In the genomic region with DNA sequence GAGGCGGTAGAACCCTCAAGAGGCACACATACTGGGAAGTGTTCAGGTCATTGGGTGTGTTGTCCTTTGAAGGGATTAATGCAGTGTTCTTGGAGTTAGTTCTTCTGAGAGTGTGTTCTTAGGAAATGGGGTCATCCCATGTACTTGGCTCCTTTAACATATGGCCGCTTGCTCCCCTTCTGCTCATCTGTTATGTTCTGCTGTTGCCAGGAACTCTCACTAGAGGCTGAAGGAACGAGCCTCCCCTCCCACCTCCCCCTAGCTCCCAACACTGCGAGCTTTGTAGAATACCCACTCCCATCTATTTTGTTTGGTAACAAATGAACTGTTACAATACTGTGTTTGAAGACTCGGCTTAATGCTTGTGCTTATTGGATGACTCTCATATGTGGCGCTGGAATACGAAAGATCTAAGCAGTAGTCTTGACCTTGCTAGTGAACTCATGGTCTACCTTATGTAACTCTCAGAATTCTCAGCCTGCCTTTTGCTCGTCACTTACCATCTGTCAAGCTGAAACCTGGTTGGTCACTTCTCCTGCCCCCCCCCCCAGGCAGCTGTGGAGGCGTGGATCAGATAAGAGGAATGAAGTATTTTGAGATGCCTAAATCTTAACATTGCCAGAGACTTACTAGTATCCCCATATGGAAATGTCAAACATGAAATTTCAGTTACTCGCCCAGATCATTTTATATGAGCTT, we compare ENCODE assay signal across 28 mouse cellular contexts. TPM values are rescaled to one million over a fixed set of nuclear protein-coding genes. Genes with fewer than 3 reads are reported as not detected.
DNase-seq lines count a peak whose midpoint lies in the region; ATAC-seq and TF ChIP-seq lines count a peak whose summit lies in the region.
"Had no signal": no experiment of that assay in that cellular context is flagged by ENCODE, and none has a peak within 500 bp of the region (broad histone marks: within the 10 kb centered on the region; RNA-seq: fewer than 3 reads in every experiment).

No protein-coding gene starts in this region.

- H3K27ac ChIP-seq in layer of hippocampus, adult 2 months: peak overlapping the region; percentile 61; the same call in 1 of the 2 replicates
- no peak overlapping the region for H3K27ac ChIP-seq in lung, postnatal 0 days (ENCODE audit: low read length)
- H3K27ac ChIP-seq: embryonic facial prominence, embryonic 10.5 days; embryonic facial prominence, embryonic 15.5 days; forebrain, embryonic 12.5 days; hindbrain, embryonic 10.5 days; hindbrain, embryonic 15.5 days; kidney, embryonic 15.5 days; liver, embryonic 14.5 days; midbrain, embryonic 12.5 days; neural tube, embryonic 13.5 days had no signal

- H3K4me2 ChIP-seq in lung, postnatal 0 days (replicated peaks; ENCODE audit: low read depth, low read length): no peak overlapping the region
- H3K4me2 ChIP-seq: embryonic facial prominence, embryonic 15.5 days; forebrain, embryonic 12.5 days; hindbrain, embryonic 15.5 days; kidney, embryonic 15.5 days; midbrain, embryonic 12.5 days; neural tube, embryonic 13.5 days had no signal

- WGBS in lung, postnatal 0 days: 49% methylated on average over 10 of the region's 10 CpGs

- H3K4me3 ChIP-seq in layer of hippocampus, adult 2 months: no peak overlapping the region
- no peak overlapping the region for H3K4me3 ChIP-seq in lung, postnatal 0 days (ENCODE audit: low read depth, low read length)
- H3K4me3 ChIP-seq: embryonic facial prominence, embryonic 10.5 days; embryonic facial prominence, embryonic 15.5 days; forebrain, embryonic 12.5 days; hindbrain, embryonic 10.5 days; hindbrain, embryonic 15.5 days; kidney, embryonic 15.5 days; midbrain, embryonic 12.5 days; neural tube, embryonic 13.5 days had no signal

- no peak for TF ChIP-seq CTCF in layer of hippocampus, adult 2 months (conservative IDR thresholded peaks at IDR 0.05)
- TF ChIP-seq CTCF in lung, postnatal 0 days (IDR thresholded peaks at IDR 0.05): no peak

- H3K4me1 ChIP-seq in lung, postnatal 0 days (ENCODE audit: insufficient read depth, low read depth, low read length): no peaks in the 10 kb centered on the region
- H3K4me1 ChIP-seq: embryonic facial prominence, embryonic 10.5 days; embryonic facial prominence, embryonic 15.5 days; forebrain, embryonic 12.5 days; midbrain, embryonic 12.5 days had no signal

- TF ChIP-seq EP300 in lung, postnatal 0 days (IDR thresholded peaks at IDR 0.05): no peak

- H3K27me3 ChIP-seq in lung, postnatal 0 days (replicated peaks; ENCODE audit: insufficient read depth, low read length): no peaks in the 10 kb centered on the region
- H3K27me3 ChIP-seq: embryonic facial prominence, embryonic 15.5 days; forebrain, embryonic 12.5 days; hindbrain, embryonic 15.5 days; kidney, embryonic 15.5 days; midbrain, embryonic 12.5 days; neural tube, embryonic 13.5 days had no signal

- no peaks in the 10 kb centered on the region for H3K36me3 ChIP-seq in lung, postnatal 0 days (ENCODE audit: insufficient read depth, low read length)
- H3K36me3 ChIP-seq: embryonic facial prominence, embryonic 10.5 days; embryonic facial prominence, embryonic 15.5 days; forebrain, embryonic 12.5 days; hindbrain, embryonic 10.5 days; hindbrain, embryonic 15.5 days; kidney, embryonic 15.5 days; midbrain, embryonic 12.5 days; neural tube, embryonic 13.5 days had no signal

- DNase-seq in layer of hippocampus, adult 2 months (ENCODE audit: low spot score in 2 of 2): no peak
- DNase-seq in layer of hippocampus, adult 9-11 months: no peak
- DNase-seq in lung, postnatal 0 days (ENCODE audit: low spot score): peak; percentile 50
- no peak for DNase-seq in lung, postnatal 14 days
- peak; percentile 66 for DNase-seq in cerebellum, adult 9-11 months
- DNase-seq in yolk sac, embryonic 10.5 days (ENCODE audit: low spot score): no peak
- DNase-seq: adrenal gland, adult 2 months; B cell, adult 2 months; gastrocnemius, postnatal 14 days; heart, postnatal 14 days; kidney, adult 18-20 months; kidney, postnatal 25 days; layer of hippocampus, postnatal 36 days; liver; right cerebral cortex, postnatal 4 days; thymus, adult 2 months; thymus, postnatal 36 days had no signal

- ATAC-seq in lung, postnatal 0 days: peak; percentile 68
- ATAC-seq: activated CD4-positive, CD25-positive, alpha-beta regulatory T cell, adult 4 months; inflammation-experienced regulatory T-cells, adult 6 months had no signal

- no peaks in the 10 kb centered on the region for H3K9me3 ChIP-seq in lung, postnatal 0 days (ENCODE audit: low read length)
- H3K9me3 ChIP-seq: embryonic facial prominence, embryonic 10.5 days; embryonic facial prominence, embryonic 15.5 days; forebrain, embryonic 12.5 days; hindbrain, embryonic 10.5 days; hindbrain, embryonic 15.5 days; kidney, embryonic 15.5 days; midbrain, embryonic 12.5 days; neural tube, embryonic 13.5 days had no signal

- no peak overlapping the region for H3K9ac ChIP-seq in lung, postnatal 0 days (replicated peaks; ENCODE audit: low read depth)
- H3K9ac ChIP-seq: embryonic facial prominence, embryonic 15.5 days; forebrain, embryonic 12.5 days; hindbrain, embryonic 15.5 days; kidney, embryonic 15.5 days; liver, embryonic 14.5 days; midbrain, embryonic 12.5 days; neural tube, embryonic 13.5 days had no signal

RNA-seq across cellular contexts. Expression of gene Prkce, which starts 58.1 kb away (rescaled TPM):
- total RNA-seq in layer of hippocampus, adult 2 months (2021): 100 to 1,000 TPM; 422 to 451 TPM
- polyA plus RNA-seq in lung, postnatal 0 days (2015; fragmentation: Nextera tagmentation; extraction: Ambion mirVana): 10.6 and 10.9 TPM in 2 replicates

Comparison
In these comparisons a context has a peak if more than half of its experiments do, and no peak if none do; other contexts are left out.
1. DNase-seq: peak in lung, postnatal 0 days (single experiment) and cerebellum, adult 9-11 months (single experiment); none in layer of hippocampus, adult 2 months (0 of 2), layer of hippocampus, adult 9-11 months (single experiment), lung, postnatal 14 days (single experiment) and yolk sac, embryonic 10.5 days (single experiment).